12 mouse cellular contexts compared by ENCODE assay signal in genomic region chr3:10081911-10082541, GRCm38 (mm10). TPM values are rescaled to one million over a fixed set of nuclear protein-coding genes. Genes with fewer than 3 reads are reported as not detected.
DNase-seq lines count a peak whose midpoint lies in the region; ATAC-seq and TF ChIP-seq lines count a peak whose summit lies in the region.
"Had no signal": no experiment of that assay in that cellular context is flagged by ENCODE, and none has a peak within 500 bp of the region (broad histone marks: within the 10 kb centered on the region; RNA-seq: fewer than 3 reads in every experiment).

No protein-coding gene starts in this region.

- TF ChIP-seq EP300 in stomach, postnatal 0 days (optimal IDR thresholded peaks at IDR 0.05) = no peak

- H3K4me3 ChIP-seq in hindbrain, postnatal 0 days (ENCODE audit: low read length) = no peak overlapping the region
- H3K4me3 ChIP-seq in stomach, postnatal 0 days (ENCODE audit: low read depth, low read length) = no peak overlapping the region
- no peak overlapping the region for H3K4me3 ChIP-seq in liver, embryonic 12.5 days
- H3K4me3 ChIP-seq: neural tube, embryonic 12.5 days had no signal

- H3K27ac ChIP-seq in hindbrain, postnatal 0 days = peak overlapping the region; percentile 79
- H3K27ac ChIP-seq in stomach, postnatal 0 days (replicated peaks) = peak overlapping the region; percentile 71
- H3K27ac ChIP-seq in liver, embryonic 12.5 days = no peak overlapping the region
- H3K27ac ChIP-seq: neural tube, embryonic 12.5 days had no signal

- 0 out of 2 replicates have a peak, but pooled peaks cover 6% of the 10 kb centered on the region for H3K4me1 ChIP-seq in hindbrain, postnatal 0 days (ENCODE audit: insufficient read depth, low read length)
- H3K4me1 ChIP-seq in stomach, postnatal 0 days (replicated peaks; ENCODE audit: control insufficient read depth, insufficient read depth) = no peaks in the 10 kb centered on the region
- peaks cover 6% of the 10 kb centered on the region; the same call in 1 of the 2 replicates for H3K4me1 ChIP-seq in liver, embryonic 12.5 days
- H3K4me1 ChIP-seq: neural tube, embryonic 12.5 days had no signal

- 37% methylated on average over 6 of the region's 6 CpGs for WGBS in hindbrain, postnatal 0 days
- WGBS in stomach, postnatal 0 days = 44% methylated on average over 6 of the region's 6 CpGs
- WGBS in liver, embryonic 12.5 days (ENCODE audit: insufficient replicate concordance) = 62% methylated on average over 6 of the region's 6 CpGs

- peak; percentile 94 for ATAC-seq in hindbrain, postnatal 0 days
- no peak for ATAC-seq in stomach, postnatal 0 days (ENCODE audit: low FRiP score, low TSS enrichment)
- no peak for ATAC-seq in liver, embryonic 12.5 days

- no peaks in the 10 kb centered on the region for H3K27me3 ChIP-seq in hindbrain, postnatal 0 days (ENCODE audit: insufficient read depth, low read length)
- no peaks in the 10 kb centered on the region for H3K27me3 ChIP-seq in stomach, postnatal 0 days (ENCODE audit: control insufficient read depth, insufficient read depth, low read length)
- peaks cover 26% of the 10 kb centered on the region for H3K27me3 ChIP-seq in liver, embryonic 12.5 days (replicated peaks)

- no peak overlapping the region for H3K4me2 ChIP-seq in hindbrain, postnatal 0 days (ENCODE audit: low read depth, low read length)
- no peak overlapping the region for H3K4me2 ChIP-seq in stomach, postnatal 0 days (replicated peaks; ENCODE audit: low read depth)
- no peak overlapping the region for H3K4me2 ChIP-seq in liver, embryonic 12.5 days
- H3K4me2 ChIP-seq: heart, embryonic 11.5 days; neural tube, embryonic 12.5 days had no signal

- peak; percentile 28; the same call in 1 of the 2 replicates for TF ChIP-seq CTCF in hindbrain, postnatal 0 days (IDR thresholded peaks at IDR 0.05; ENCODE audit: low read depth)
- TF ChIP-seq CTCF in stomach, postnatal 0 days (IDR thresholded peaks at IDR 0.05; ENCODE audit: low read depth) = no peak

- H3K36me3 ChIP-seq in hindbrain, postnatal 0 days (ENCODE audit: insufficient read depth, low read length) = no peaks in the 10 kb centered on the region
- no peaks in the 10 kb centered on the region for H3K36me3 ChIP-seq in stomach, postnatal 0 days (ENCODE audit: control insufficient read depth, insufficient read depth, low read length)
- no peaks in the 10 kb centered on the region for H3K36me3 ChIP-seq in liver, embryonic 12.5 days
- H3K36me3 ChIP-seq: neural tube, embryonic 12.5 days had no signal

- no peak overlapping the region for H3K9ac ChIP-seq in hindbrain, postnatal 0 days (replicated peaks; ENCODE audit: low read length)
- H3K9ac ChIP-seq in stomach, postnatal 0 days (ENCODE audit: low read length) = no peak overlapping the region
- H3K9ac ChIP-seq in liver, embryonic 12.5 days = no peak overlapping the region
- H3K9ac ChIP-seq: neural tube, embryonic 12.5 days had no signal

- DNase-seq in heart, adult 11 months = peak; percentile 90
- DNase-seq in heart, postnatal 4 days = no peak
- peak; percentile 11 for DNase-seq in right cerebral cortex, postnatal 14 days
- no peak for DNase-seq in right cerebral cortex, adult 18-20 months
- peak; percentile 64 for DNase-seq in hindbrain, postnatal 0 days (ENCODE audit: low spot score)
- DNase-seq in stomach, postnatal 0 days (ENCODE audit: low spot score) = no peak
- no peak for DNase-seq in lung, postnatal 4 days
- DNase-seq: lung, postnatal 14 days had no signal

- H3K9me3 ChIP-seq in hindbrain, postnatal 0 days (ENCODE audit: low read length) = no peaks in the 10 kb centered on the region
- H3K9me3 ChIP-seq in stomach, postnatal 0 days (ENCODE audit: control insufficient read depth, low read length) = no peaks in the 10 kb centered on the region
- H3K9me3 ChIP-seq in liver, embryonic 12.5 days (replicated peaks) = no peaks in the 10 kb centered on the region
- H3K9me3 ChIP-seq: neural tube, embryonic 12.5 days had no signal

RNA-seq across cellular contexts. Expression of gene Gm9833, which starts 5.9 kb away (rescaled TPM):
- total RNA-seq in heart, postnatal 4 days (2021) = 1 to 10 TPM; 3.6 to 5.6 TPM
- total RNA-seq in hindbrain, postnatal 0 days (2014; rRNA removed) = 1.4 and 6.4 TPM in 2 replicates
- 3.7 and 4.3 TPM in 2 replicates for polyA plus RNA-seq in hindbrain, postnatal 0 days (2015; fragmentation: Nextera tagmentation; extraction: Ambion mirVana)
- polyA plus RNA-seq in stomach, postnatal 0 days (2015; fragmentation: Nextera tagmentation; extraction: Ambion mirVana) = 0.69 and 0.75 TPM in 2 replicates
- 2.1 and 2.2 TPM in 2 replicates for polyA plus RNA-seq in liver, embryonic 12.5 days (2016; fragmentation: Nextera tagmentation; extraction: Ambion mirVana)
- polyA plus RNA-seq: large intestine, adult 2 months had no signal

Comparison
In these comparisons a context has a peak if more than half of its experiments do, and no peak if none do; other contexts are left out.
1. DNase-seq: peak in heart, adult 11 months (single experiment), right cerebral cortex, postnatal 14 days (single experiment) and hindbrain, postnatal 0 days (single experiment); none in heart, postnatal 4 days (single experiment), right cerebral cortex, adult 18-20 months (single experiment), stomach, postnatal 0 days (single experiment) and lung, postnatal 4 days (0 of 2).